Mouse (Mus musculus) v-Abl transformed pro-B cells (cell line): ENCODE results near the gene Tstd1.

Source experiments
- in situ Hi-C, 2 experiments: fragments of 400-800 bp; cut with MboI; formaldehyde crosslinking; loops; one replicate each; pipeline ENCODE4 v1.15.1; 2025; ENCODE audit not compliant: unreplicated experiment in 2 of 2

Gene Tstd1

DNA sequence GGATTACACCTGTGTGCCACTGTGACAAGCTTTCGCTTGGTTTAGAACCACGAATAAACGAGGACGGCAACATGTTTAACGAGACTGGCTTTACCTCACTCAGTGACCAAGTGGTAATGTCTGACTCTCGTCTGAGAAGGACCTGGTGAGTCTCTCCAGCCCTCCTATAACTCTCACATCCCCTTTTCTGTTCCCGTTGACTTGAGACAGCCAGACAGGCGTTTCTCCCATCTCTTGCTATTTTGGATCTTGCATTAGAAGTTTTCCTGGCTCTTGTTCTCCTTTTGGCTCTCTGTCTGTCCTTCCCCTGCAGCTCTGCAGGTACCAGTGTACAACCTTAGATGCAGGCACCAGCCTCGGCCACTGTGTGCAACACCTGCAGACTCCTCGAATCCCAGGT, 32.3 kb downstream of the Tstd1 start:
- in situ Hi-C loops = no loop called here

DNA sequence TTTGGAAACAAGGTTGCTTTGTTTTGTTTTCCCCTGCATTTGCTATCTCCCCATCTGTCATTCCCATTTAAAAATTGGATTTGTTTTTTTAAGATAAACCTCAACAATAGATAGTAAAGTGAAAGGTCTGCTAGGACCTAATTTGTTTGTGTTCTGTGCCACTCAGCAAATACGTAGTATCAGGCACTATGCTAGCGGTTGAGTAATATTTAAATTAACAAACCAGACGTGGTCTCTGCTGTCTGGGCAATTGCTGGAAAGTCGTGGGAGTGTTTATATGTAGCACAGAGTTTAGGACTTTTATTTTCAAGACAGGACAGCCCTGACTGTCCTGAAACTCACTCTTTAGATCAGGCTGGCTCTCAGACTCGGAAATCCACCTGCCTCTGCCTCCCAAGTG, 33.9 kb downstream of the Tstd1 start:
- in situ Hi-C loops = no loop called here

GRCm38 (mm10) chr1:171452923-171453322, 34.3 kb downstream of the Tstd1 start:
- in situ Hi-C loops = no loop called here

DNA sequence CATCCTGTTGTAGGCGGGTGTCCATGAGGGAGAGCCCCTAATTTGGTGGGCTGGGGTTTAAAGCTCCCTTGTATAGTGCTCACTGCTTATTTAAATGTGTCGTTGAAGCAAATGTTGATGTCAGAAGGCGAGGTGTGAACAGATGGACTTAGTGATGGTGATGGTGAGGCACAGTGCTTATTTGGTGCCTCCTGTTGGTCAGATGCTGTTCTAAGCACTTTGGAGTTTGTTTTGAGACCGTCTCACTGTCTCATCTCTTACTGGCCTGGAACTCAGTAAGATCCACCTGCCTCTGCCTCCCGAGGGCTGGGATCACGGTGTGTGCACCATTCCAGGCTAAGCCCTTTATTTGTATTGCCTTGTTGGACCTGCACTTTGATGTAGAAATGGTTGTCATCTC, 36.3 kb downstream of the Tstd1 start:
- in situ Hi-C loops = no loop called here

- in situ Hi-C loops = no loop called here
These were observed 38.9 kb downstream of the Tstd1 start for GRCm38 (mm10) chr1:171457568-171457967.

DNA sequence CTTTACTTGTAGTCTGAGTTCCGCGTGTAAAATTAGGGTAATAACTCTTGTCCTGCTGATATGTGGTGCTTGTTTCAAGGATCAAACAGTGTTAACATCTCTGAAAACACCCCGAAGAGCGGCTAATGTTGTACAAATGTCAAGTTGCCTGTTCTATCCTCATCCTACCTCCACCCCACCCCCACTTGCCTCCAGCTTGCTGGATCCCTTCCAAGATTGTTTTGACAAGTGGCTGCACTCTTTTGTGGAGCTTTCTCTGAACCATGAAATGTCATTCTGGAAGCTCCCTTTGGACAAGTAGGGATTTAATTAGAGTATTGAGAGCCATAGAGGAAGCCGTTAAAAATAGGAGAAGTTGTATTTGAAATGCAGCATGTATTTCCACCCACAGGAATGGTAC, 41.1 kb downstream of the Tstd1 start:
- in situ Hi-C loops = loop anchor here in 1 of 2 experiments (10.0 kb wide), 1 partner anchor 265 kb away; no protein-coding TSS in a partner anchor

DNA sequence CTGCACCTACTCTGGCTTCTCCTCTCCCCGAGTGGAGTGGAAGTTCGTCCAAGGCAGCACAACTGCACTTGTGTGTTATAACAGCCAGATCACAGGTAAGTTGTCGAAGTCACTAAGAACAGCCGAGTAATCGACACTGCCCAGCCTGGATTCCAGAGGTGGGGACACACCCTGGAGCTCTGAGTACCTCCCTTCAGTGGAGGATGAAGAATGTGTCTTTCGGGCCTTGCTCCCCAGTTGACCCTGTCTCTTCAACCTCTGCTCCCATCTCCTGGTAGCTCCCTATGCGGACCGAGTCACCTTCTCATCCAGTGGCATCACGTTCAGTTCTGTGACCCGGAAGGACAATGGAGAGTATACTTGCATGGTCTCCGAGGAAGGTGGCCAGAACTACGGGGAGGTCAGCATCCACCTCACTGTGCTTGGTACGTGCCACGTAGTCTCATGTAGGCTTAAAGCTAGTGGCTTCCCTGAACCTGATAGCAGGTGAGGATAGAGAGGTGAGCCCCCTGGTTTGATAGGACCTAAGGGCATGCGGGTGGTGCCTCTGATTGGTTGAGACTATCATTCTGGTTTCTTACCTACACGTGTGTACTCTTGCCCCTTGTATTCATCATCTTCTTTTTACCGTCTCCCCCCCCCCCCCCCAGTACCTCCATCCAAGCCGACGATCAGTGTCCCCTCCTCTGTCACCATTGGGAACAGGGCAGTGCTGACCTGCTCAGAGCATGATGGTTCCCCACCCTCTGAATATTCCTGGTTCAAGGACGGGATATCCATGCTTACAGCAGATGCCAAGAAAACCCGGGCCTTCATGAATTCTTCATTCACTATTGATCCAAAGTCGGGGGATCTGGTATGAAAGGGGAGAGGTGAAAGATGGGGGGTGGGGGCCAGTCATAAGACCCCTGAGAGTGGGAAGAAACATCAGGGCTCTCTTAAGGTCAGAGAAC, 42.2 kb downstream of the Tstd1 start:
- in situ Hi-C loops = loop anchor here in 1 of 2 experiments (10.0 kb wide), 1 partner anchor 264 kb away; no protein-coding TSS in a partner anchor

- in situ Hi-C loops = loop anchor here in 1 of 2 experiments (10.0 kb wide), 1 partner anchor 262 kb away; no protein-coding TSS in a partner anchor
These were observed 44.5 kb downstream of the Tstd1 start for GRCm38 (mm10) chr1:171463133-171463532.

GRCm38 (mm10) chr1:171465749-171466412, 47.2 kb downstream of the Tstd1 start:
- in situ Hi-C loops = loop anchor here in 1 of 2 experiments (10.0 kb wide), 1 partner anchor 259 kb away; no protein-coding TSS in a partner anchor

GRCm38 (mm10) chr1:171466565-171466964, 47.9 kb downstream of the Tstd1 start:
- in situ Hi-C loops = loop anchor here in 1 of 2 experiments (10.0 kb wide), 1 partner anchor 258 kb away; no protein-coding TSS in a partner anchor

GRCm38 (mm10) chr1:171469678-171470077, 51.0 kb downstream of the Tstd1 start:
- in situ Hi-C loops = loop anchor here in 1 of 2 experiments (10.0 kb wide), 2 partner anchors 165 to 255 kb away; no protein-coding TSS in a partner anchor
